ENCODE assay signal across 26 mouse cellular contexts in genomic region chr11:89086208-89086809, GRCm38 (mm10). TPM values are rescaled to one million over a fixed set of nuclear protein-coding genes. Genes with fewer than 3 reads are reported as not detected.
"Had no signal": no experiment of that assay in that cellular context is flagged by ENCODE, and none has a peak within 500 bp of the region (broad histone marks: within the 10 kb centered on the region; RNA-seq: fewer than 3 reads in every experiment).

No protein-coding gene starts in this region.

- H3K9me3 ChIP-seq: kidney, embryonic 15.5 days; liver, embryonic 13.5 days; midbrain, embryonic 13.5 days; neural tube, embryonic 13.5 days had no signal

- DNase-seq: kidney, adult 8-10 months; kidney, postnatal 14 days; kidney, postnatal 4 days; liver, embryonic 13.5 days; lung, adult 2 months; lung, postnatal 14 days; lung, postnatal 4 days; thymus, adult 18-20 months had no signal

- H3K4me1 ChIP-seq: kidney, embryonic 15.5 days; liver, embryonic 13.5 days; midbrain, embryonic 10.5 days; midbrain, embryonic 13.5 days; neural tube, embryonic 13.5 days had no signal

- H3K27me3 ChIP-seq: kidney, embryonic 15.5 days; liver, embryonic 13.5 days; midbrain, embryonic 13.5 days; neural tube, embryonic 13.5 days had no signal

- H3K9ac ChIP-seq: kidney, embryonic 15.5 days; liver, embryonic 13.5 days; midbrain, embryonic 13.5 days; neural tube, embryonic 13.5 days had no signal

- H3K4me2 ChIP-seq: kidney, embryonic 15.5 days; liver, embryonic 13.5 days; midbrain, embryonic 13.5 days; neural tube, embryonic 13.5 days had no signal

- H3K36me3 ChIP-seq: kidney, embryonic 15.5 days; liver, embryonic 13.5 days; midbrain, embryonic 10.5 days; midbrain, embryonic 13.5 days; neural tube, embryonic 13.5 days had no signal

- H3K4me3 ChIP-seq: kidney, embryonic 15.5 days; liver, embryonic 13.5 days; midbrain, embryonic 10.5 days; midbrain, embryonic 13.5 days; myocyte; neural tube, embryonic 13.5 days had no signal

- ATAC-seq: intestine, postnatal 0 days; midbrain, embryonic 13.5 days; midbrain, embryonic 16.5 days had no signal

- H3K27ac ChIP-seq: kidney, embryonic 15.5 days; liver, embryonic 13.5 days; midbrain, embryonic 10.5 days; midbrain, embryonic 13.5 days; neural tube, embryonic 13.5 days had no signal

RNA-seq across cellular contexts. Expression of gene Gm525, which starts 12.7 kb away (rescaled TPM):
- total RNA-seq: layer of hippocampus, adult 18-20 months; layer of hippocampus, postnatal 14 days; left cerebral cortex, adult 8-10 months; left cerebral cortex, postnatal 14 days; liver, adult 2 months; megakaryocyte progenitor cell, adult 5-6 weeks; monocyte, adult 5-6 weeks; neutrophil, adult 5-6 weeks had no signal
- polyA plus RNA-seq: kidney, embryonic 15.5 days; limb, embryonic 11.5 days; liver, adult 2 months; liver, embryonic 13.5 days; midbrain, embryonic 10.5 days; midbrain, embryonic 13.5 days; midbrain, embryonic 16.5 days; myocyte; neural tube, embryonic 13.5 days; small intestine, adult 2 months; spleen, adult 2 months had no signal
